Mouse (Mus musculus) brain, embryonic 14.5 days (tissue): ENCODE data around the gene Phxr2. TPM values are rescaled to one million over a fixed set of nuclear protein-coding genes. Genes with fewer than 3 reads are reported as not detected.
A peak's percentile ranks its signal among the peaks of the same experiment; 100 is the strongest.

Source experiments
- DNase-seq: peaks from one replicate; pipeline ENCODE4 v3.0.0-alpha.2; 2011; ENCODE audit warnings: low read depth
- CTCF ChIP-seq: fragments of 200-500 bp; IDR thresholded peaks from 2 replicates; pipeline ENCODE4 v1.5.1; 2012; ENCODE audit warnings: inconsistent platforms, mild to moderate bottlenecking, moderate library complexity, borderline replicate concordance; ENCODE audit not compliant: insufficient read depth, insufficient read length; ENCODE audit errors: extremely low read depth
- POLR2A ChIP-seq: fragments of 200-500 bp; IDR thresholded peaks from 2 replicates; pipeline ENCODE4 v1.6.1; 2012; ENCODE audit warnings: mild to moderate bottlenecking, inconsistent platforms, borderline replicate concordance; ENCODE audit not compliant: poor library complexity, insufficient read depth, insufficient read length, severe bottlenecking; ENCODE audit errors: extremely low read depth
- polyA plus RNA-seq: library from polyadenylated mRNA; depleted of rRNA; stranded (reverse); fragments of >200 nt; gene quantifications from 2 replicates; pipeline ENCODE4 v1.2.3, GENCODE M21; 2012

Gene Phxr2
- polyA plus RNA-seq, 1 experiment = not detected

- TF ChIP-seq POLR2A = no peak
- no peak for TF ChIP-seq CTCF
- peak; percentile 12 for DNase-seq
Measured at GRCm38 (mm10) chr10:99131298-99131697, 5.2 kb upstream of the Phxr2 start.

GRCm38 (mm10) chr10:99130611-99131010 is 4.5 kb upstream of the Phxr2 start:
- peak; percentile 17 for DNase-seq
- TF ChIP-seq POLR2A (no peak), CTCF (no peak)

- DNase-seq = no peak
- TF ChIP-seq POLR2A (no peak), CTCF (no peak)
Measured at GRCm38 (mm10) chr10:99127691-99128261, 1.7 kb upstream of the Phxr2 start.

GRCm38 (mm10) chr10:99126954-99127353 is 829 bp upstream of the Phxr2 start:
- TF ChIP-seq POLR2A = no peak
- no peak for TF ChIP-seq CTCF
- no peak for DNase-seq

- TF ChIP-seq POLR2A = no peak
- TF ChIP-seq CTCF = no peak
- DNase-seq = no peak
Measured at GRCm38 (mm10) chr10:99119471-99119870, 6.7 kb downstream of the Phxr2 start.

- TF ChIP-seq POLR2A (no peak), CTCF (no peak)
- DNase-seq = no peak
Measured at GRCm38 (mm10) chr10:99118697-99119096, 7.4 kb downstream of the Phxr2 start.

GRCm38 (mm10) chr10:99117876-99118275 is 8.2 kb downstream of the Phxr2 start:
- no peak for DNase-seq
- TF ChIP-seq POLR2A (no peak), CTCF (no peak)

- TF ChIP-seq CTCF = no peak
- no peak for TF ChIP-seq POLR2A
- DNase-seq = no peak
Measured at GRCm38 (mm10) chr10:99116650-99117615, 9.2 kb downstream of the Phxr2 start.

- no peak for DNase-seq
- TF ChIP-seq POLR2A (no peak), CTCF (no peak)
Measured at GRCm38 (mm10) chr10:99116237-99116632, 9.9 kb downstream of the Phxr2 start.

- peak; percentile 8 for DNase-seq
- TF ChIP-seq CTCF (no peak), POLR2A (no peak)
Measured at GRCm38 (mm10) chr10:99115471-99116236, 10.5 kb downstream of the Phxr2 start.

- no peak for TF ChIP-seq POLR2A
- no peak for TF ChIP-seq CTCF
- no peak for DNase-seq
Measured at GRCm38 (mm10) chr10:99114295-99114694, 11.8 kb downstream of the Phxr2 start.

- TF ChIP-seq POLR2A (no peak), CTCF (no peak)
- no peak for DNase-seq
Measured at GRCm38 (mm10) chr10:99113533-99113932, 12.6 kb downstream of the Phxr2 start.

GRCm38 (mm10) chr10:99108431-99108982 is 17.6 kb downstream of the Phxr2 start:
- DNase-seq = no peak

GRCm38 (mm10) chr10:99107964-99108363 is 18.2 kb downstream of the Phxr2 start, which contains the start of gene Galnt4:
Galnt4 (plus strand) TSS chr10:99108159.
- peak; percentile 87 for DNase-seq
- TF ChIP-seq POLR2A (no peak), CTCF (peak; percentile 67; the same call in 1 of the 2 replicates)

More at GRCm38 (mm10) chr10:99108431-99108982, 17.6 kb downstream of the Phxr2 start:
- TF ChIP-seq CTCF (no peak), POLR2A (no peak)
